Mouse (Mus musculus) E14TG2a.4 (cell line): ENCODE data around the gene Aqr.

Experiments used
- CTCF ChIP-seq: conservative IDR thresholded peaks from 2 replicates; pipeline ENCODE4 v1.5.1; 2014; ENCODE audit warnings: low read length
- POU5F1 ChIP-seq: IDR thresholded peaks from 2 replicates; pipeline ENCODE4 v1.6.1; 2014; ENCODE audit warnings: low read length, borderline replicate concordance

- TF ChIP-seq CTCF: no peak
- no peak for TF ChIP-seq POU5F1
These were observed 48.8 kb upstream of the Aqr start for GRCm38 (mm10) chr2:114235584-114235983.
